Mouse (Mus musculus) MEL (cell line): ENCODE results near the gene Rhog. TPM values are rescaled to one million over a fixed set of nuclear protein-coding genes. Genes with fewer than 3 reads are reported as not detected.

Experiments used
- DNase-seq: peaks from one replicate; pipeline ENCODE4 v3.0.0; 2011; ENCODE audit warnings: low read depth, low spot score
- H3K27ac ChIP-seq: 2 replicates; pipeline ENCODE4 v1.5.1; 2012; ENCODE audit warnings: low read depth, mild to moderate bottlenecking, control low read depth, low read length, moderate library complexity; ENCODE audit not compliant: control insufficient read depth
- H3K27me3 ChIP-seq, 2 experiments: fragments of 150-350 bp in 1 of 2; sonication (generic) in 1 of 2; 2 replicates each; pipeline ENCODE4 v1.6.1; 2012; ENCODE audit warnings: low read length in 2 of 2, mild to moderate bottlenecking in 2 of 2, improper control_type of control experiment in 1 of 2, moderate library complexity in 1 of 2; ENCODE audit not compliant: insufficient read depth in 2 of 2, control insufficient read depth in 1 of 2
- H3K36me3 ChIP-seq, 2 experiments: 2 replicates each; pipeline ENCODE4 v1.6.1; 2012 to 2014; ENCODE audit warnings: low read length in 2 of 2, improper control_type of control experiment in 1 of 2, inconsistent platforms in 1 of 2, mild to moderate bottlenecking in 1 of 2; ENCODE audit not compliant: insufficient read depth in 2 of 2, control insufficient read depth in 1 of 2
- H3K4me1 ChIP-seq, 2 experiments: fragments of 150-350 bp in 1 of 2; sonication (generic) in 1 of 2; 2 replicates each; pipeline ENCODE4 v1.6.1; 2012; ENCODE audit warnings: low read length in 2 of 2, improper control_type of control experiment in 1 of 2, mild to moderate bottlenecking in 1 of 2; ENCODE audit not compliant: insufficient read depth in 2 of 2, control insufficient read depth in 1 of 2
- H3K4me3 ChIP-seq, 2 experiments: fragments of 150-350 bp in 1 of 2; sonication (generic) in 1 of 2; 2 replicates each; pipeline ENCODE4 v1.5.1; 2012; ENCODE audit warnings: low read depth in 2 of 2, low read length in 2 of 2, mild to moderate bottlenecking in 2 of 2, moderate library complexity in 2 of 2, control low read depth in 1 of 2, improper control_type of control experiment in 1 of 2; ENCODE audit not compliant: control insufficient read depth in 1 of 2, insufficient read depth in 1 of 2
- H3K79me2 ChIP-seq: 2 replicates; pipeline ENCODE4 v1.6.1; 2012; ENCODE audit warnings: mild to moderate bottlenecking, low read length, moderate library complexity; ENCODE audit not compliant: control insufficient read depth, poor library complexity, insufficient read depth
- H3K9ac ChIP-seq: 2 replicates; pipeline ENCODE4 v1.6.1; 2012; ENCODE audit warnings: low read depth, mild to moderate bottlenecking, control low read depth, low read length, moderate library complexity; ENCODE audit not compliant: control insufficient read depth, poor library complexity, severe bottlenecking
- H3K9me3 ChIP-seq: fragments of 150-350 bp; sonication (generic); replicated peaks from 2 replicates; pipeline ENCODE4 v1.6.1; 2012; ENCODE audit warnings: mild to moderate bottlenecking, low read length, improper control_type of control experiment, moderate library complexity; ENCODE audit not compliant: insufficient read depth
- CHD1 ChIP-seq: IDR thresholded peaks from 2 replicates; pipeline ENCODE4 v1.6.1; 2012; ENCODE audit warnings: low read depth, mild to moderate bottlenecking, inconsistent platforms, low read length, improper control_type of control experiment
- CTCF ChIP-seq, 3 experiments: IDR thresholded peaks in 2 of 3; conservative IDR thresholded peaks in 1 of 3; 2 replicates each; pipeline ENCODE4 v1.5.1; 2011 to 2012; ENCODE audit warnings: low read length in 3 of 3, low read depth in 2 of 3, mild to moderate bottlenecking in 2 of 3, improper control_type of control experiment in 1 of 3, inconsistent platforms in 1 of 3, mixed read lengths in 1 of 3, moderate library complexity in 1 of 3; ENCODE audit not compliant: control insufficient read depth in 1 of 3, insufficient read depth in 1 of 3, poor library complexity in 1 of 3, severe bottlenecking in 1 of 3
- ELF1 ChIP-seq: IDR thresholded peaks from 2 replicates; pipeline ENCODE4 v1.6.1; 2014; ENCODE audit warnings: low read depth, mild to moderate bottlenecking, inconsistent platforms, low read length, improper control_type of control experiment, moderate library complexity
- EP300 ChIP-seq, 2 experiments: IDR thresholded peaks; 2 replicates each; pipeline ENCODE4 v1.6.1; 2011; ENCODE audit warnings: improper control_type of control experiment in 2 of 2, low read length in 2 of 2, low read depth in 1 of 2, mild to moderate bottlenecking in 1 of 2
- ETS1 ChIP-seq: IDR thresholded peaks from 2 replicates; pipeline ENCODE4 v1.6.1; 2012; ENCODE audit warnings: low read depth, mild to moderate bottlenecking, inconsistent platforms, low read length, improper control_type of control experiment, moderate library complexity
- MAX ChIP-seq: IDR thresholded peaks from 2 replicates; pipeline ENCODE4 v1.6.1; 2011; ENCODE audit warnings: low read length, improper control_type of control experiment
- MXI1 ChIP-seq: IDR thresholded peaks from 2 replicates; pipeline ENCODE4 v1.6.1; 2011; ENCODE audit warnings: mild to moderate bottlenecking, low read depth, low read length, improper control_type of control experiment
- MYC ChIP-seq: IDR thresholded peaks from 2 replicates; pipeline ENCODE4 v1.6.1; 2011; ENCODE audit warnings: low read depth, mild to moderate bottlenecking, low read length, improper control_type of control experiment, moderate library complexity
- POLR2A ChIP-seq, 2 experiments: IDR thresholded peaks; 2 replicates each; pipeline ENCODE4 v1.6.1; 2011 to 2012; ENCODE audit warnings: low read length in 2 of 2, mild to moderate bottlenecking in 2 of 2, control low read depth in 1 of 2, improper control_type of control experiment in 1 of 2, low read depth in 1 of 2, moderate library complexity in 1 of 2; ENCODE audit not compliant: control insufficient read depth in 1 of 2, insufficient read depth in 1 of 2, poor library complexity in 1 of 2
- RAD21 ChIP-seq: IDR thresholded peaks from 2 replicates; pipeline ENCODE4 v1.6.1; 2011; ENCODE audit warnings: mild to moderate bottlenecking, low read depth, low read length, improper control_type of control experiment
- SIN3A ChIP-seq: IDR thresholded peaks from 2 replicates; pipeline ENCODE4 v1.6.1; 2012; ENCODE audit warnings: low read length, improper control_type of control experiment, inconsistent platforms
- SMC3 ChIP-seq: IDR thresholded peaks from 2 replicates; pipeline ENCODE4 v1.6.1; 2011; ENCODE audit warnings: low read depth, low read length, improper control_type of control experiment
- TAL1 ChIP-seq: IDR thresholded peaks from 2 replicates; pipeline ENCODE4 v1.6.1; 2012; ENCODE audit warnings: mild to moderate bottlenecking, inconsistent platforms, low read length, moderate library complexity, mixed read lengths
- UBTF ChIP-seq: IDR thresholded peaks from 2 replicates; pipeline ENCODE4 v1.6.1; 2012; ENCODE audit warnings: low read depth, mild to moderate bottlenecking, inconsistent platforms, low read length, improper control_type of control experiment, moderate library complexity, borderline replicate concordance; ENCODE audit not compliant: insufficient read depth
- USF1 ChIP-seq: IDR thresholded peaks from 2 replicates; pipeline ENCODE4 v1.6.1; 2014; ENCODE audit warnings: low read depth, mild to moderate bottlenecking, inconsistent platforms, low read length, improper control_type of control experiment, moderate library complexity
- ZC3H11A ChIP-seq: IDR thresholded peaks from 2 replicates; pipeline ENCODE4 v1.6.1; 2012; ENCODE audit warnings: low read depth, mild to moderate bottlenecking, inconsistent platforms, low read length, improper control_type of control experiment
- ZNF384 ChIP-seq: IDR thresholded peaks from 2 replicates; pipeline ENCODE4 v1.6.1; 2012; ENCODE audit warnings: low read depth, mild to moderate bottlenecking, inconsistent platforms, low read length, improper control_type of control experiment
- polyA plus RNA-seq, 2 experiments: library from polyadenylated mRNA; stranded (reverse) in 1 of 2; unstranded in 1 of 2; fragments of >175 nt in 1 of 2; fragments of >200 nt in 1 of 2; gene quantifications; 2 replicates each; pipeline versions ENCODE4 v1.2.1 to v1.2.4; 2012; ENCODE audit warnings: low replicate concordance in 2 of 2, low read depth in 1 of 2; ENCODE audit not compliant: insufficient read length in 2 of 2, insufficient read depth in 1 of 2, missing spikeins in 1 of 2
- total RNA-seq: library from RNA; depleted of rRNA; stranded (reverse); fragments of 300-350 nt; gene quantifications from 2 replicates; pipeline ENCODE4 v1.2.3, GENCODE M21; 2012

Rhog gene
- total and polyA plus RNA-seq, 3 experiments, result 24.1 to 425 (median 347) TPM

DNA sequence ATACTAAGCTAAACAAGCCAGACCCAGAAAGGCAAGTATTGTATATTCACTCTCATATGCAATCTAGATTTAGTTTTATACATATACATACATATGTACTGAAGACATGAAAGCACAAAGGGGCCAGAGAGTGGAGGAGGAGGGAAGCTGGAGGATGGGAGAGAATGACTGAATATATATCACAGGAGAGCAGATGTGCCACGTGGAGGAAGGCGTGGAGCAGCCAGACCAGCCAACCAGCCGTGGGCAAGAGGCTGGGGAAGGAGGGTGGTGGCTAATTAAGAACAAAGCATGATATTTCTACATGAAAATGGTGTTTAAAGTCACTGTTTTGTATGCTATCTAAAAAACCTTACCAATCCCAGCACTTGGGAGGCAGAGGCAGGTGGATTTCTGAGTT lies 2.9 kb upstream of the Rhog start:
- peak; percentile 64 for DNase-seq
- Histone ChIP-seq H3K27me3 (no peaks in the 10 kb centered on the region), H3K9me3 (no peaks in the 10 kb centered on the region), H3K9ac (peak overlapping the region; percentile 31; the same call in 1 of the 2 replicates), H3K4me3 (no peak overlapping the region), H3K36me3 (peaks cover 0 to 10% of the 10 kb centered on the region in 2 experiments; a peak in 2 of 4 replicates), H3K79me2 (no peaks in the 10 kb centered on the region), H3K4me1 (peaks cover 8 to 10% of the 10 kb centered on the region in 2 experiments; a peak in 3 of 4 replicates), H3K27ac (peak overlapping the region; percentile 47)
- TF ChIP-seq ETS1, result no peak
- TF ChIP-seq USF1, result peak; percentile 56; the same call in 1 of the 2 replicates
- peak in 1 of 2 experiments; percentile 22; a peak in 1 of 4 replicates for TF ChIP-seq EP300 (IDR thresholded peaks at IDR 0.05; ENCODE audit: low read depth in 1 of 2, low read length in 2 of 2)
- TF ChIP-seq TAL1, result 0 out of 2 replicates have a peak, but pooled peaks have one; percentile 19
- TF ChIP-seq MYC, result peak; percentile 71; the same call in 1 of the 2 replicates
- TF ChIP-seq MAX, result peak; percentile 81
- TF ChIP-seq MXI1, result peak; percentile 74; the same call in 1 of the 2 replicates
- no peak for TF ChIP-seq CHD1

GRCm38 (mm10) chr7:102258189-102258588 lies 2.3 kb upstream of the Rhog start:
- TF ChIP-seq CTCF (IDR thresholded peaks at IDR 0.05 in 2 of 3, conservative IDR thresholded peaks at IDR 0.05 in 1 of 3; ENCODE audit: control insufficient read depth in 1 of 3, insufficient read depth in 1 of 3, low read depth in 2 of 3, low read length in 3 of 3, poor library complexity in 1 of 3, severe bottlenecking in 1 of 3), result peak; percentile 52 to 84 (median 74)
- TF ChIP-seq ZNF384, result peak; percentile 66; the same call in 1 of the 2 replicates
- TF ChIP-seq USF1, result no peak
- TF ChIP-seq SMC3, result peak; percentile 89
- no peak for TF ChIP-seq UBTF
- no peak for TF ChIP-seq POLR2A (IDR thresholded peaks at IDR 0.05; ENCODE audit: control insufficient read depth in 1 of 2, insufficient read depth in 1 of 2, low read depth in 1 of 2, low read length in 2 of 2, poor library complexity in 1 of 2)
- TF ChIP-seq SIN3A, result peak; percentile 53; the same call in 1 of the 2 replicates
- TF ChIP-seq RAD21, result peak; percentile 80
- peak; percentile 87 for TF ChIP-seq ZC3H11A
- TF ChIP-seq ELF1, result no peak
- TF ChIP-seq, all 39 proteins: peak for 6
- no peak overlapping the region for H3K4me3 ChIP-seq
- H3K9me3 ChIP-seq, result no peaks in the 10 kb centered on the region
- peaks cover 0 to 13% of the 10 kb centered on the region in 2 experiments; a peak in 2 of 4 replicates for H3K36me3 ChIP-seq
- no peaks in the 10 kb centered on the region for H3K79me2 ChIP-seq
- no peaks in the 10 kb centered on the region for H3K27me3 ChIP-seq
- no peak overlapping the region for H3K27ac ChIP-seq
- H3K9ac ChIP-seq, result no peak overlapping the region
- DNase-seq, result peak; percentile 89
- H3K4me1 ChIP-seq, result peaks cover 12 to 13% of the 10 kb centered on the region in 2 experiments
